Mouse (Mus musculus): ENCODE results near the gene Arvcf.

Gene Arvcf

GRCm38 (mm10) chr16:18390399-18390798 lies 42.4 kb downstream of the Arvcf start:
- no peak for DNase-seq

DNA sequence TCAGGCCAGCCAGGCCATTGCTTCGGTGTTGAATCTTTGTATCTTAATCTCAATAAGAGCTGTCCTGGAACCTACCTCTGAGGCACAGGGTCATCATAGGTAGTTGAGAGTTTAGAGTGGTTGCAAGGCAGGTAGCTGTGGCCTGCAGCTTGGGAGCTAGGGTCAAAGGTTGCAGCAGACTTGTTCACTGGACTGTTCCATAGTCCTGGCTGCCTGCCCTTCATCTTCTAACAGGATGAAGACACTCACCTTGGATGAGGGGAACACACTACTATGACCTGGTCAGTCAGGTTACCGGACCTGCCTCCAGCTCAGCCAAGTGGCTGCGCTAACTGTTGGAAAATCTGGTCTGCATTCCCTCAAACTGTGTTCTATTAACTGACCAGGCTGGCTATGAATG lies 43.1 kb downstream of the Arvcf start:
- no peak for DNase-seq

GRCm38 (mm10) chr16:18391728-18392127 lies 43.7 kb downstream of the Arvcf start:
- DNase-seq = no peak

DNA sequence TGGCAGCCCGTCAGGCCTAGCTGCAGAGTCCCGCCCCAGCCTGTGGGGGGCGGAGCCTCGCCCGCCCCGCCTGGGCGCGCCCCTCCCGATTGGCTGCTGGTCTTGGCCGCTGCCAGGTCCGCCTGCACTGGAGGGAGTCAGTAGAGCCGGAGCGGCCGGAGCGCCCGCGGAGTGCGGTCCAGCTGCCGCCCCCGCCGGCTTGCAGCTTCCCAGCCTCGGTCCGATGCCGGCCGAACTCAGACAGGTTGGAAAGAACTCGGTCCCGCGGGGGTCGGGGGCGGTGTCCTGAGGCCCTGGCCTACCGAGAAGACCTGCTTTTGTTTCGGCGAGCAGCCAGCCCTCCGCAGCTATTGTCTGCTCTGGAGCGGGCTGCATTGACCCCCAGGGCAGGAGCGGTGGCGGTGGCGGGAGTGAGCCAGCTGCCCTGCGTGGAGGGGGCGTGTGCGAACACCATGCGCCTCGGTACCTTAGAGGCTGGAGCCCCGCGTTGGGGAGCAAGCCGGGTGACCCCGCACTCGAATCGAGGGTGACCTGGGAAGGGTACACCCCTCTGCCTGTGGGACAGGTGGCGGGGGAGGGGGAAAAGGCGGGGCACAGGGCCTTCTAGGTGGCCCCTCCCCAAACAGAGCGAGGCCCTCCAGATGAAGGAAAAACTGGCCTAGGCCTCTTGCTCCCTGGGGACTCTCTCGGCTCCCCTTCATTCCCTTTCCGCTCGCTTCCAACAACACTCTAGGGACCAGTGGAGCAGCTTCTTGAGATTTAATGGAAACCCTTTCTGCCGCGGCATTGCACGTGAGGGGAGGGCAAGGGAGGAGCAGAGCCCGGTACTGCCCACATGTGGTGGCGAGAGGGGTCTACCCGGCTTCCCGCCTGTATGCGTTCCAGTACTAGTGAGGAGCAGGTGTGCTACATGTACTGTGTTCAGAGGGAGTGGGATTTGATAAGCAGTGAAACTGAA lies 44.8 kb downstream of the Arvcf start:
- peak; percentile 79 for DNase-seq

GRCm38 (mm10) chr16:18393595-18393994 lies 45.6 kb downstream of the Arvcf start:
- DNase-seq = no peak

DNA sequence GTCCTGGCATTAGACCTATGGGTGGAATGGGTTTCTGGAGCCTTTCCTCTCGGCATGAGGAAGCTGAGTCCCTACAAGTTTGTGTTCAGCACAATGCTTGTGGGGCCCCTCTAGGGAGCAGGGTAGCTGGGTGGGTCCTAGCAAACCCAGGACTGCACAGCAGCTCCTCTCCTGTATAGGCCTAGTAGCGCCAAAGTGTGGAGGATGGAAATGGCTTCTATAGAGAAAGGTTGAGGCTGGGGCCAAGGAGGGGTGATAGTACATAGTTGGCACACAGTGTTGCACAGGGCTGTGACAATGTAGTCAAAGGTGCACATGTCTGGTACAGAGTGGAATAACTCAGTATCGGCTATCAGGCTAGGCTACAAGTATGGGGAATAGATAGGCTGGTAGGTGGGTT lies 46.1 kb downstream of the Arvcf start:
- DNase-seq = no peak

- DNase-seq = peak; percentile 59
Measured at GRCm38 (mm10) chr16:18394777-18395619, 47.0 kb downstream of the Arvcf start.

DNA sequence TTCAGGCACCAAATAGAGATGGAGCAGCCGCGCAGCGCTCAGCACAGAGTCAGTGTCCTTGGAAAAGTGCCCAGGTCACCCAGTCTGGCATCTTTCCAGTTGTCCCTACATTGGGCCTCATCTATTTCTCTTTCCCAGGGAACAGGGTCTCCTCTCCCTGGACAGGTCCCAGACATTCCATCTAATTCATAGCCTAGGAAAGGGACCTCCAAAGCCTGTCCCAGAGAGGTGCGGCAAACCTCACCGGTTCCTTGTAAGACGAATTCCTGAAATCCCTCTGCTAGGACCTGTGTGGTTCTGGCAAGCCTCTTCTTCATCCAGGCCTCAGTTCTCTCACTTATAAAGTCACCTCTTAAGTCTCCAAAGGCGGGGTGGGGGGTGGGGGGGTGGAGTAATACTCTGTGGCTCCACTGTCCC lies 47.6 kb downstream of the Arvcf start:
- DNase-seq = peak; percentile 74

GRCm38 (mm10) chr16:18396201-18396600 lies 48.2 kb downstream of the Arvcf start:
- peak; percentile 93 for DNase-seq

GRCm38 (mm10) chr16:18396791-18397621 lies 49.0 kb downstream of the Arvcf start:
- no peak for DNase-seq

- DNase-seq = no peak
Measured at GRCm38 (mm10) chr16:18400028-18400427, 52.0 kb downstream of the Arvcf start.

- DNase-seq = no peak
Measured at GRCm38 (mm10) chr16:18400472-18401216, 52.7 kb downstream of the Arvcf start.

DNA sequence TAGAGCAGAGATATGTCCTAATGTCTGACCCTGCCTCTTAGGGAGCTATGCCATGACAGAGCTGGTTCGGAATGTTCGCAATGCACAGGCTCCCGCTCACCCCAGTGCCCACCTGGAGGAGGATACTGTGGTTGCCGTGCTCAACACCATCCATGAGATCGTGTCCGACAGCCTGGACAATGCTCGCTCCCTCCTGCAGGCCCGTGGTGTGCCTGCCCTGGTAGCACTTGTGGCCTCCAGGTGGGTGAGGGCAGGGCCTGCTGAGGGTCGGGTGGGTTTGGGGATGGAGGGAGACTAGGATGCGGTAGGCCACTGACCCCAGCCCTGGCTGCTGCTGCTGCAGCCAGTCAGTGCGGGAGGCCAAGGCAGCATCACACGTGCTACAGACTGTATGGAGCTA lies 55.3 kb downstream of the Arvcf start:
- DNase-seq = no peak

- no peak for DNase-seq
Measured at GRCm38 (mm10) chr16:18405091-18405854, 57.3 kb downstream of the Arvcf start.

GRCm38 (mm10) chr16:18405876-18406275 lies 57.9 kb downstream of the Arvcf start:
- no peak for DNase-seq

DNA sequence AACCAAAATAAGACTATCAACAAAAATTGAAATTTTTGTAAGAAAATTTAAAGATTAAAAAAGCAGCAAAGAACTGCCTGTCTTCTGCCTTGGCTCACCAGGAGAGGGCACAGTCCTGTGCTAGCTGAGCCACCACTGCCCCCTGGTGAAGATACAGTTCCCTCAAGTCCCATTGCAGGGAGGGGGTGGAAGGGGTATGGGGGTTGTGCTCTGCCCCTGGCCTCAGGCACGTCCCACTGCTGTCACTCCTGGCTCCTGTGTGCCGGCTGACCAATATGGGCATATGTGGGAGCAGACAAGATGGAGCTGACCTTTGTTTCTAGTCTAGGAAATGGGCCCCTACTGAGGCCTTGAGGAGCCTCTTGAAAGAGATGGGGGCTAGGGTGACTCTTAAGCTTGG lies 58.3 kb downstream of the Arvcf start:
- DNase-seq = no peak

DNA sequence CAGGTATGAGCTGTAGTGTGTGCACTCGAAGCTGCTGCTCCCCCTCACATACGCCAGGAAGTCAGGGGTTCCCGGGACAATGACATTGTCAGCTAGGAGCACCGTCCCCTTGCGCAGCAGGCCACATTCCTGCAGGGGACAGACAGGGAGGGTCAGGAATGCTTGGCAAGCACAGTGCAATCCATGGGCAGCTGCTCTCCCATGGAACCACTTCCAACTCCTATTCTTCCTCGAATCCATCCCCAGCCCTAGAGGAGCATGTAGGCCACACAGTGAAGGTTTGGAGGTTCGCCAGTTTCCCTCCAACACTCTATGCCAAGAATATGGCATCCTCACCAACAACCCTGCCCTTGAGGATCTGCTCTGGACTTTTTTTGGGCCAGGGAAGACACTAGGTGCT lies 59.9 kb downstream of the Arvcf start:
- DNase-seq = no peak

- DNase-seq = no peak
Measured at GRCm38 (mm10) chr16:18409776-18410175, 61.8 kb downstream of the Arvcf start.

DNA sequence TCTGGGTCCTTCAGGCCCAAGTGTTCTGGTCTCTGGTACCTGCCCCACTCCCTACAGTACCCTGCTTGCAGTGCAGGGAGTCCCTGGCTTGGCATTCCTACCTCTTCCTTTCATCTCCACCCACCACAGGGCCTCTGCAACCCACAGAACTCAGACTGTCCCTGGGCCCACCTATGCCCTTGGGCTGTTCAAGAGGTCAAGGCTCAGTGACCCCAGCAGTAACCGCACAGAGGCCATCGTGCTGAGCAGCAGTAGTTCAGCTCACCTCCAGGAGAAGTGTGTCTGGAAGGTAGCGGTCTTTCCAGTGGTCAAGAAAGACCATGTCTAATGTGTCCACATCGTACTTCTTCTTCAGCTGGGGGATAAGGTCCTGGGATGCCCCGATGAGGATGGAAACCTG lies 62.4 kb downstream of the Arvcf start:
- no peak for DNase-seq

DNA sequence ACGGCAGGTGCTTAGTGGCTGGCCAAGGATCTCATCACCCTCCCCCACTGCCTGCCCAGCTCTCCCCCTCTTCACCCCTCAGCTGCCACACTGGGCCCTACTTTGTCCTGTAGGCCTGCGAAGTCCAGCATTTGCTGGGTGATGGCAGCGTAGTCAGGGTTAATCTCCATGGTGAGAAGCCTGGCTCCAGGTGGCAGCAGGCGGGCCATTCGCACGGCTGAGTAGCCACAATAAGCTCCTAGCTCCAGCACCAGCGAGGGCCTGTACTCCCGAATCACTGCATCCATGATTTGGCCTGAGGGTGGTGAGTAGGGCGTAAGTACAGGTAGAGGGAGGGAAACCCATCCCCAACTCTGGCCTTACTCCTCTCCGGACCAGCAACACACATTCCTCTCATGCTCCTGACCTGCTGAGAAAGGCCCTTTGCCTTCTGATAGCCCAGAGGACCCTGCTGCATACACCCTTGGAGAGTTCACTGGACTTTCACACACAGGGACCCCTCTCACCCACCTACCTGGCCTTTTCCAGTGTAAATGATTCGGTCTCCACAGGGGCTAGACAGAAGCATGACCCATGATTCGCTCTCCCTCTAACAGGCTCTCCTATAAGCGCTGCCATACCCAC lies 63.2 kb downstream of the Arvcf start:
- no peak for DNase-seq

Data from cerebellum, adult 9-10 months (tissue).